Mouse (Mus musculus) heart, adult 2 months (tissue): ENCODE results near the gene Epha5. TPM values are rescaled to one million over a fixed set of nuclear protein-coding genes. Genes with fewer than 3 reads are reported as not detected.

ENCODE experiments used
- DNase-seq, 2 experiments: peaks; one replicate each; pipeline ENCODE4 v3.0.0; 2021
- H3K27ac ChIP-seq: fragments of 200-600 bp; 2 replicates; pipeline ENCODE4 v1.8.1; 2022
- H3K27me3 ChIP-seq: fragments of 200-500 bp; 2 replicates; pipeline ENCODE4 v1.6.1; 2012; ENCODE audit warnings: mild to moderate bottlenecking, low read length, inconsistent platforms, mixed read lengths; ENCODE audit not compliant: control insufficient read depth, insufficient read depth
- H3K36me3 ChIP-seq: fragments of 200-500 bp; 2 replicates; pipeline ENCODE4 v1.6.1; 2012; ENCODE audit warnings: low read length, inconsistent platforms; ENCODE audit not compliant: control insufficient read depth, insufficient read depth
- H3K4me1 ChIP-seq: fragments of 200-500 bp; 2 replicates; pipeline ENCODE4 v1.6.1; 2011; ENCODE audit warnings: low read length; ENCODE audit not compliant: control insufficient read depth, insufficient read depth
- H3K4me3 ChIP-seq: fragments of 200-600 bp; 2 replicates; pipeline ENCODE4 v1.8.1; 2022
- H3K79me2 ChIP-seq: fragments of 200-500 bp; replicated peaks from 2 replicates; pipeline ENCODE4 v1.6.1; 2012; ENCODE audit warnings: mild to moderate bottlenecking, inconsistent platforms, low read length, moderate library complexity, mixed read lengths; ENCODE audit not compliant: control insufficient read depth, insufficient read depth
- H3K9ac ChIP-seq: fragments of 200-500 bp; 2 replicates; pipeline ENCODE4 v1.6.1; 2012; ENCODE audit warnings: low read depth, mild to moderate bottlenecking, control low read depth, inconsistent platforms, low read length, mixed read lengths
- CTCF ChIP-seq: fragments of 200-600 bp; IDR thresholded peaks from 2 replicates; pipeline ENCODE4 v1.8.1; 2022; ENCODE audit warnings: antibody characterized with exemption, mild to moderate bottlenecking, moderate library complexity
- EP300 ChIP-seq: fragments of 200-500 bp; IDR thresholded peaks from 2 replicates; pipeline ENCODE4 v1.6.1; 2011; ENCODE audit warnings: low read depth, low read length, control low read depth; ENCODE audit not compliant: insufficient read depth
- POLR2A ChIP-seq: fragments of 200-500 bp; IDR thresholded peaks from 2 replicates; pipeline ENCODE4 v1.6.1; 2011; ENCODE audit warnings: mild to moderate bottlenecking, low read depth, low read length, control low read depth; ENCODE audit not compliant: insufficient read depth
- WGBS: fragments of 180-500 bp; shearing (Covaris S2); methylation state at CpG from one replicate; pipeline ENCODE4 v1.1.7; 2018; 5-methylcytosine and 5-hydroxymethylcytosine counted together
- intact Hi-C: fragments of 180-260 bp; cut with DNase I; formaldehyde crosslinking; loops from one replicate; pipeline ENCODE4 v1.15.1; 2025
- polyA plus RNA-seq: library from polyadenylated mRNA; depleted of rRNA; stranded (reverse); fragments of >200 nt; gene quantifications from 2 replicates; pipeline ENCODE4 v1.2.3, GENCODE M21; 2012
- total RNA-seq, 2 experiments: library from RNA; stranded (reverse); gene quantifications; 2 replicates each; pipeline ENCODE4 v1.2.3; 2021

Gene Epha5
- total and polyA plus RNA-seq, 3 experiments, result 0.04 to 0.07 TPM; not detected in 1

- no peaks in the 10 kb centered on the region for H3K4me1 ChIP-seq
- intact Hi-C loops, result no loop called here
- no peak for DNase-seq
- no peak overlapping the region for H3K9ac ChIP-seq
- H3K27me3 ChIP-seq, result peaks cover 4% of the 10 kb centered on the region
- WGBS, result 1% methylated on average over 45 of the region's 45 CpGs
- H3K4me3 ChIP-seq, result no peak overlapping the region
- no peaks in the 10 kb centered on the region for H3K36me3 ChIP-seq
- H3K79me2 ChIP-seq, result no peaks in the 10 kb centered on the region
- TF ChIP-seq CTCF (no peak), POLR2A (no peak), EP300 (no peak)
- H3K27ac ChIP-seq, result no peak overlapping the region
Measured at GRCm38 (mm10) chr5:84415961-84416821, 991 bp downstream of the Epha5 start.

- Histone ChIP-seq H3K4me1 (no peaks in the 10 kb centered on the region), H3K4me3 (no peak overlapping the region), H3K79me2 (no peaks in the 10 kb centered on the region), H3K27ac (no peak overlapping the region), H3K27me3 (peaks cover 4% of the 10 kb centered on the region), H3K9ac (no peak overlapping the region), H3K36me3 (no peaks in the 10 kb centered on the region)
- no peak for DNase-seq
- TF ChIP-seq POLR2A, result no peak
- TF ChIP-seq CTCF, result no peak
- no peak for TF ChIP-seq EP300
- 18% methylated on average over 8 of the region's 8 CpGs for WGBS
- intact Hi-C loops, result no loop called here
Measured at GRCm38 (mm10) chr5:84414931-84415431, 2.2 kb downstream of the Epha5 start.

- no peaks in the 10 kb centered on the region for H3K79me2 ChIP-seq
- no peak overlapping the region for H3K27ac ChIP-seq
- peaks cover 4% of the 10 kb centered on the region for H3K27me3 ChIP-seq
- H3K36me3 ChIP-seq, result no peaks in the 10 kb centered on the region
- no peak for DNase-seq
- no peaks in the 10 kb centered on the region for H3K4me1 ChIP-seq
- no peak overlapping the region for H3K9ac ChIP-seq
- 64% methylated on average over 1 of the region's 1 CpGs for WGBS
- intact Hi-C loops, result no loop called here
- H3K4me3 ChIP-seq, result no peak overlapping the region
- TF ChIP-seq POLR2A (no peak), CTCF (no peak), EP300 (no peak)
Measured at GRCm38 (mm10) chr5:84413026-84413425, 4.2 kb downstream of the Epha5 start.

GRCm38 (mm10) chr5:84408370-84408769, 8.8 kb downstream of the Epha5 start:
- Histone ChIP-seq H3K4me3 (no peak overlapping the region), H3K36me3 (no peaks in the 10 kb centered on the region), H3K27ac (no peak overlapping the region), H3K27me3 (no peaks in the 10 kb centered on the region), H3K4me1 (no peaks in the 10 kb centered on the region), H3K79me2 (no peaks in the 10 kb centered on the region), H3K9ac (no peak overlapping the region)
- DNase-seq, result no peak
- intact Hi-C loops, result no loop called here
- 35% methylated on average over 2 of the region's 2 CpGs for WGBS
- TF ChIP-seq POLR2A (no peak), EP300 (no peak), CTCF (no peak)

GRCm38 (mm10) chr5:84397085-84397484, 20.1 kb downstream of the Epha5 start:
- Histone ChIP-seq H3K9ac (no peak overlapping the region), H3K79me2 (no peaks in the 10 kb centered on the region), H3K4me3 (no peak overlapping the region), H3K4me1 (no peaks in the 10 kb centered on the region), H3K36me3 (no peaks in the 10 kb centered on the region), H3K27me3 (no peaks in the 10 kb centered on the region), H3K27ac (no peak overlapping the region)
- DNase-seq, result no peak
- TF ChIP-seq POLR2A (no peak), EP300 (no peak), CTCF (no peak)
- intact Hi-C loops, result no loop called here
- WGBS, result 78% methylated on average over 1 of the region's 1 CpGs

- DNase-seq, result no peak
- no peak overlapping the region for H3K27ac ChIP-seq
- intact Hi-C loops, result no loop called here
- no peaks in the 10 kb centered on the region for H3K36me3 ChIP-seq
- no peaks in the 10 kb centered on the region for H3K27me3 ChIP-seq
- TF ChIP-seq POLR2A (no peak), EP300 (no peak), CTCF (no peak)
- 40% methylated on average over 5 of the region's 5 CpGs for WGBS
- no peak overlapping the region for H3K4me3 ChIP-seq
- H3K9ac ChIP-seq, result no peak overlapping the region
- H3K79me2 ChIP-seq, result no peaks in the 10 kb centered on the region
- no peaks in the 10 kb centered on the region for H3K4me1 ChIP-seq
Measured at GRCm38 (mm10) chr5:84365334-84365733, 51.8 kb downstream of the Epha5 start.
